Mouse (Mus musculus) heart, postnatal 36 days (tissue): ENCODE data around the gene Nxf2. TPM values are rescaled to one million over a fixed set of nuclear protein-coding genes. Genes with fewer than 3 reads are reported as not detected.
A peak's percentile ranks its signal among the peaks of the same experiment; 100 is the strongest.
"Not testable (repeated sequence)": the region's sequence is repeated elsewhere in the genome, so short reads cannot be mapped to it uniquely, and the experiment has no call there.

Experiments
- DNase-seq, 2 experiments: peaks; one replicate each; pipeline ENCODE4 v3.0.0; 2021 to 2022
- intact Hi-C: fragments of 180-260 bp; cut with DNase I; formaldehyde crosslinking; loops from one replicate; pipeline ENCODE4 v1.15.1; 2025
- total RNA-seq, 2 experiments: library from RNA; stranded (reverse); gene quantifications; 2 replicates each; pipeline ENCODE4 v1.2.3; 2021

The Nxf2 gene
- under 1 TPM in 1 of 2 experiments, not detected in 1; 0.19 TPM for total RNA-seq

- intact Hi-C loops: loop anchor here (5.0 kb wide), 1 partner anchor 43 kb away; the partner anchor contains the start of gene Zmat1
- DNase-seq: no peak
These were observed at the start of gene Nxf2 for GRCm38 (mm10) chrX:134964546-134964945. TSS of gene Nxf2 (minus strand) at chrX:134964754.

DNA sequence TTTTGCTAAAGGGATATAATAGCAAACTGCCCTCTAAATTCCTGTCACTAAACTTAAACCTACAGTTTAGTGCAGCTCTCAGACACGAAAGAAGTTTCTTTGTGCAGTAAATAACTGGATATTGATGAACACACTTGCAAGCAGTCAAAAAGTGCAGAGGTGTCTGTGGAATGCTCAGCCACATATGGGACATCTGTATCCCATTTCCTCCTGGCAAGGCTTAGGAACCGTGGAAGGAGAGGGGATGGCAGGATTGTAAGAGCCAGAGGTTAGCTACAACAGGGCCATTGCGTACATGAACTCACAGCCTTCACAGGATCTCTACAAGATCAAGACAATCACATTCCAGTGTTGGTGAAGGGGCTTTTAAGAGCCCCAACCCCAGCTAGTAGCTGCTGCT is 46.8 kb upstream of the Nxf2 start:
- intact Hi-C loops: no loop called here
- DNase-seq: no peak

DNA sequence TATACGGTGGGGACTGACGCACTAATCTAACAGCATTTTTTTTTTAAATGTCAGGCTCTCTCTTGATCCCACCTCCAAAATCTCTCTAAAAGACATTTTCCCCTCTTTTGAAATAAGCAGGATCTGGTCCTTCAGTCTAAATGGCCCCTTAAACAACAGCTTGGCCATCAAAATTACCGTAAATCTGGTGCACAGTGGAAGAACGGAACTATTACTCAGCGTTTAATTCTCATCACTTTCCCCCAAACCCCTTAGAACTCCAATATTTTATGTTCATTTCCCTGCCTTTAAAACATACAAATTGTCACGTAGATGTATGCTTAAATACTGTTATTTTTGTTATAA is 44.9 kb upstream of the Nxf2 start:
- DNase-seq: no peak

DNA sequence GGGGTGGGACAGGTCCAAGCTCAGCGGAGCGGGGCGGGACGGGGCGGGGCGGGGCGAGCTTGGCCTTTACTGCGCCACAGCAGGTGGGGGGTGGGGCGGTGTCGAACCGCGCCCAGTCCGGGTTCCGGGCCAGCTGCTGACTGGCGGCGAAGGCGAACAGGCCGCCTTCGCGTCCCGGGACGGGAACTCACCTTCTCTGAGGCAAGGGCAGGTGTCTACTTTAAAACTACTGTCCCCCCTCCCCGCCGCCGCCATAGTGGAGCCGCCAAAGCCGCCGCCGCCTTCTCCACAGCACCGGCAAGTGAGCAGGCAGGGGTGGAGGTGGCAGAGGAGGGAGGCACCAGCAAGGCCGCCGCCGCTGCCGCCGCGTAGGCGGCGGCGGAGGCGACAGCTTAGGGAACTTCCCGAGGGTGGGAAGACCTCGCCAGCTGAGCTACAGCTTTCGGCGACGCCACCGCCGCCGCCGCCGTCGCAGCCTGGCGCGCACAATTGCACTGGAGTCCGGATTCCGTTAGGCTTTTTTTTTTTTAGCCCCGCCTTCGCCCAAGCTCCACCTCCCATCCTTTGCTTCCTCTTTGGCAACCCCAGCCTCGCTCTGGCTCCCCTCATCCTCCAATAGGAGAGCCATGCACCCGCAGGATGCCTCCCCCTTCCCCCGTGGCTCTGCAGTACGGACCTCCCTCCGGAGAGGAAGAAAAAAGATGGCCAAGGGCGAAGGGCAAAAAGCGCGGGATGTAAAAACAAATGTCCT is 44.3 kb upstream of the Nxf2 start, which contains the start of gene Zmat1:
Gene Zmat1, minus strand, starts transcription at position 490 of the 751 bp plus-strand sequence.
- DNase-seq: peak; percentile 82 to 83
- intact Hi-C loops: loop anchor here (5.0 to 10.0 kb wide), 2 partner anchors 47 to 414 kb away; partner anchors contain the start of gene Nxf2

More for the DNA sequence above, 44.9 kb upstream of the Nxf2 start:
- intact Hi-C loops: loop anchor here (5.0 to 10.0 kb wide), 2 partner anchors 47 to 415 kb away; partner anchors contain the start of gene Nxf2

GRCm38 (mm10) chrX:135008021-135008420 is 43.5 kb upstream of the Nxf2 start:
- intact Hi-C loops: loop anchor here (5.0 to 10.0 kb wide), 2 partner anchors 46 to 413 kb away; partner anchors contain the start of gene Nxf2
- DNase-seq: no peak

- peak; percentile 26 to 40 for DNase-seq
- intact Hi-C loops: loop anchor here (5.0 kb wide), 1 partner anchor 44 kb away; the partner anchor contains the start of gene Zmat1
These were observed 1.1 kb downstream of the Nxf2 start for GRCm38 (mm10) chrX:134963305-134964094.

GRCm38 (mm10) chrX:134930361-134930760 is 34.2 kb downstream of the Nxf2 start:
- intact Hi-C loops: no loop called here
- DNase-seq: peak; percentile 21 to 31

DNA sequence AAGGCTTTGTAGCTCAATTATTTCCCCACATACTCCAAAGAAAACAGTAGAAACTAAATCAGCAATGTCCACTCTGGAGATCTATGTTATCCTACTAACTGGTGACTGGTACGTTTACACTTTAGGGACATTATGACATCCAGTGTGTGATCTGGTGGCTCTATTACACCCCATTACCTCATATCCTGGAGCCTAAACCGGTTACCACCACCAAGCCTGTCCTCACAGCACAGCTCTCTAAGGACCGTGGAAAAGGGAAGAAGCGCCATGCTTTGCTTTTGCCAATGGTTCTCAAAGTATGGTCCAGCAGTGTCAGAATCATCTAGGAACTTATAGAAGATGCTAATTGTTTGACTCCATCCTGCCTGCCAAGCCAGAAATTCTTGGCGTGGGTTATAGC is 34.6 kb downstream of the Nxf2 start:
- DNase-seq: no peak
- intact Hi-C loops: no loop called here

DNA sequence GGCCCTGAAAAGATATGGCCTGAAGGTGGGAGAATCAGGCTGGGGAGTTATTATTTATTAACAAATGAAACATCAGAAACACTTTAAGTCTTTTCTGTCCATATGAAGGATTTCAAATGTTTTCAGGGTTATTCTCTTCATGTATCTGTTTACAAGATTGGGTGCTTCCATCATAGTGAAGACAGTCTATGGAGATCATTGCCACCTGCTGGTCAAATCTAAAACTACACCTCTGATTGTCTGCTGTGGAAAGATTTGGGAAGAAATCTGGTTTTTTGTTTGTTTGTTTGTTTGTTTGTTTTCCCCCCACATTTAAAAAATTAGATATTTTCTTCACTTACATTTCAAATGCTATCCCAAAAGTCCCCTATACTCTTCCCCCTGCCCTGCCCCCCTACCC is 39.5 kb downstream of the Nxf2 start:
- intact Hi-C loops: loop anchor here (1.0 kb wide), 1 partner anchor 195 kb away; no protein-coding TSS in a partner anchor

DNA sequence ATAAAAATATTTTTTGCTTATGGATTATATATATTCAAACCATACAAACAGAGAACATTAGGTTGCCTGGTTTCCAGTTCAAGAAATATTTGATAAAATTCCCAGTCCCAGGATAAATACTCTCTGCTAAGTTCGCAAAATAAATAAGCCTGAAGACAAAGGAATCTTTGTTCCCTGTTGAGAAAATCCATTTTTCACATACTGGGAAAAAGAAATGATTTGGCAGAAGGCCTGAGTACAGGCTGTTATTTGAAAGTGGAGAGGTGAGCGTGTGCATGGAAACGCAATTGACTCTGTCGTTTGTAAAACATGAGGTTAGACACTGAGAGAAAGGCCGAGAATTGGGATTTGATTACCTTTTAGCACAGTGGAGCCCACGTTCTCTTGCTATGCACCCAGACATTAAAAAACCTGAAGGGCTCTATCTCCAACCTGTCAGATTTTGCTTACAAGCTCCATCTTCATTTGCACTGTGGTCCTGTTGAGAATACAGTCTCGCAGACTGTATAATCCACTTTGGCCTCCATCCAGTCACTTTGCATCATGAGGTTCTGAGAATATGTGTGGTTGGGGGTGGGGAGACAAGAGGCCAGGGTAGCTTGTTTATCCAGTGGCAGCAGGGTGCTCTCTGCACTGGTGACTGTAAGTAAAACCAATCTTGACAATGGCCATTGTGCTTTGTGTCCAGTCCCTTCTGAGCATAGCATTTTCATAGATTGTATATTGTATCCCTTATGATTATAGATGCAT is 40.7 kb downstream of the Nxf2 start:
- intact Hi-C loops: no loop called here
- DNase-seq: no peak

More for the DNA sequence above, 39.5 kb downstream of the Nxf2 start:
- DNase-seq: peak; percentile 14 to 22

- intact Hi-C loops: no loop called here
- no peak for DNase-seq
These were observed 45.3 kb downstream of the Nxf2 start for GRCm38 (mm10) chrX:134919220-134919619.

- intact Hi-C loops: no loop called here
- no peak for DNase-seq
These were observed 48.8 kb downstream of the Nxf2 start for GRCm38 (mm10) chrX:134915745-134916144.

DNA sequence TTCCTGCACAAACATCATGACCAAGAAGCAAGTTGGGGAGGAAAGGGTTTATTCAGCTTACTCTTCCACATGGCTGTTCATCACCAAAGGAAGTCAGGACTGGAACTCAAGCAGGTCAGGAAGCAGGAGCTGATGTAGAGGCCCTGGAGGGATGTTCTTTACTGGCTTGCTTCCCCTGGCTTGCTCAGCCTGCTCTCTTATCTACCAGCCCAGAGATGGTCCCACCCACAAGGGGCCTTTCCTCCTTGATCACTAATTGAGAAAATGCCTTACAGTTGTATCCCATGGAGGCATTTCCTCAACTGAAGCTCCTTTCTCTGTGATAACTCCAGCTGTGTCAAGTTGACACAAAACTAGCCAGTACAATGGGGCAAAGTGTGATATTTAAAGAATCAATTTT is 49.2 kb downstream of the Nxf2 start:
- intact Hi-C loops, DNase-seq: not testable (repeated sequence)

GRCm38 (mm10) chrX:134914851-134915250 is 49.7 kb downstream of the Nxf2 start:
- intact Hi-C loops: loop anchor here (5.0 kb wide), 1 partner anchor 308 kb away; no protein-coding TSS in a partner anchor

GRCm38 (mm10) chrX:134913234-134913936 is 51.2 kb downstream of the Nxf2 start:
- DNase-seq: peak; percentile 19 to 23
- intact Hi-C loops: loop anchor here (2.0 to 5.0 kb wide), 3 partner anchors 163 to 306 kb away; partner anchors contain the start of gene Armcx6

More at GRCm38 (mm10) chrX:134914851-134915250, 49.7 kb downstream of the Nxf2 start:
- no peak for DNase-seq

DNA sequence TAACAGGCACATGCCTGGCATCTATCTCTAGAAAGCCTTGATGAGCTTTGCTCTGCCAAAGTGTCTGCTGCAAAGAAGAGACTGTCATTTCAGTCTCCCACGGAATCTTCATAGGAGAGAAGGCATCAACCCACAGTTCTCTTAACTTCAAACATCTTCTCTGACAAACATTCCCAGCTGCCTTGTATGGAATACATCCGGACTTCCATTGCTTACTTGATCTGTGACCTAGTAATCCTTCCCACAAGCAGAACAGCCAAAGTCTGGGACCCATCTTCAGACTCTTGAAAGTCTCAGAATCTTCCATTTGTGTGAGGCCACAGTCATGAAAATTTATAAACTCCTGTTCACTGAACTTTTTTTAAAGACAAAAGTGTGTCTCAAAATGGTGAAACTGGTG is 51.7 kb downstream of the Nxf2 start:
- no peak for DNase-seq

DNA sequence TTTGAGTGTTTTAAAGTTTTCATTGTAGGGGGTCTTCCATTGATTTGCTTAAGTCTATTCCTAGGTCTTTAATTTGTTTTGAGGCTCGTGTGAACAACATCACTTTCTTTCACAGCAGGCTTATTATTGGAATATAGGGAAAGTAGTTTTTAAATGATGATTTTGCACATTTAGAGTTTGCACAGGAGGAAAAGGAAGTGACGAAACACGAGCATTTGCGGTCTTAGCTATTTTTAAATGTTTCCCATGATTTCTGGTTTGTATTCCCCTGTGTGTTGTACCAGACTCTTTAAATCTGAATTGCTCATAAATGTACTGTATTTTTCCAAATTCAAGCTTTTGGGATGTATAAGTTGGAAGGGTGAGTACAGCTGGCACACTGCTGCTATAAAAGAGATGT is 54.2 kb downstream of the Nxf2 start:
- no peak for DNase-seq
- intact Hi-C loops: loop anchor here (5.0 kb wide), 1 partner anchor 303 kb away; no protein-coding TSS in a partner anchor

More for the DNA sequence above, 51.7 kb downstream of the Nxf2 start:
- intact Hi-C loops: loop anchor here (2.0 to 5.0 kb wide), 3 partner anchors 162 to 306 kb away; partner anchors contain the start of gene Armcx6
